Mouse (Mus musculus): Measurements from ENCODE around the gene Brms1.
"Not testable (repeated sequence)": the region's sequence is repeated elsewhere in the genome, so short reads cannot be mapped to it uniquely, and the experiment has no call there.

Gene Brms1

DNA sequence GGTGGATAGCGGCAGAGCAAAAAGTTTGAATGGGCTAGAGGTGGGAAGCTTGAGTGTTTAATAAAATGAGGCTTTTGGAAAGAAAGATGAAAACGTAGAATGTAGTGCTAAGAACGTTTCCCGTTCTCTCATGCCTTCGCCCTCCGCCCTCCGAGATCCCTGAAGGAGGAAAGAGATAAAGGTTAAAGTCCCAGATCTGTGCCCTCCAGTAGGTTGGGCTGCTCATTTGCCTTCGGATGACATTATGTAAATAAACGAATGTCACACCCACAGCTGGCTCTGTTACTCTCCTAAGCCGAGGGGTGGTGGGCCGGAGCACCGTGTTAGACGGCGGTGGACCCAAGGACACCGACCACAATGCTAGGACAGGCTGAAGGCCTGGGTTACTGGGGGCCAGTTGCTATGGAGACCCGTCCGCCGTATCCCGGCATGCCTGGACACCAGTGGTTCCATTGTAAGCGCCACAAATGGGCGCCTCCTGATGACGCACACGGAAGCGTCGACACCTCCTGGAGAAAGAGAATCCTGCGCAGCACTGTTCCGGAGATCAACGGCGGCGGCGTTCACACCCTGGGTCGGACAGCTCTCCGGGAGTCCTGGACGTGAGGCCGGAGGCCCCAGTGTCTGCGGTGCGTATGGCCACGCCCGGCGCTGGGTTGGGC, at the start of gene Brms1:
Brms1 (plus strand) TSS at position 493 of the 662 bp plus-strand sequence.
- peak; percentile 93 to 97 for DNase-seq (ENCODE audit: low spot score in 2 of 2)

DNA sequence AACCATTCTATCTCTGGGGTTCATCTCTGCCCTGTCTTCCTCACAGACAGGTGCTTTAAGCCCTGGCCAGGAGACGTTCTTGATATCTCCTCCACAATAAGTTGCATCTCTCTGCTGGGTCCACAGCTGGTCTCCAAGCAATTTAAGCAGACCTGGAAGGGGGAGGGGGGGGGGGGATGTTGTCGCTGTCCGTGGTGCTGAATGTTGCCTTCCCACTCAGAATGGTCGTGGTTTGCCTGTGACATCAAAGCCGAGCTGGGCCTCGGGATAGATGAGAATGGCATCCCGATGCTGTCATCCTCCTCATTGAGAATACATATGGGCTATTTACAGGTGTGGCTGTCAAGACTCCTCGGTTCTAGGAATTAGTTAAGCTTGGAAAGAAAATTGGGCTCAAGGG, 48.8 kb upstream of the Brms1 start:
- DNase-seq (ENCODE audit: low spot score in 2 of 2) = no peak

DNA sequence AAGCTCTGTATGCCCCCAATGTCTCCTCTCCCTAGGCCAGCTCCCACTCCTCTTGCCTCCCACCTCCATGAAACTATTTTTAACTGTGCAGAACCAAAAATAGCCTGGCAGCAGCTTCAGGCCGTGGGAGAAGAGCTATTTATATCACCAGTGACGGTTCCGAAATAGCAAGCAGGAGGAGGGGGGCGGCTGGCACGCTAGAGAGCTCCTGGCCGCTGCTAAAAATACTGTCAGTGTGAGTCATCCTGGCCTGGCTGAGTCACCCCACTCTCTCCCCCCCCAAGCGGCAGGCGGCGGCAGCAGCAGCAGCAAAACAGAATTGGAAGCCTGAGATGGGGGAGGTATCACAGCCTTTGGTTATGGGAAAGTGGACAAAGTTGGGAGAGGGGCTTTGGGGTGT, 48.2 kb upstream of the Brms1 start:
- DNase-seq (ENCODE audit: low spot score in 2 of 2) = peak; percentile 81 to 92

DNA sequence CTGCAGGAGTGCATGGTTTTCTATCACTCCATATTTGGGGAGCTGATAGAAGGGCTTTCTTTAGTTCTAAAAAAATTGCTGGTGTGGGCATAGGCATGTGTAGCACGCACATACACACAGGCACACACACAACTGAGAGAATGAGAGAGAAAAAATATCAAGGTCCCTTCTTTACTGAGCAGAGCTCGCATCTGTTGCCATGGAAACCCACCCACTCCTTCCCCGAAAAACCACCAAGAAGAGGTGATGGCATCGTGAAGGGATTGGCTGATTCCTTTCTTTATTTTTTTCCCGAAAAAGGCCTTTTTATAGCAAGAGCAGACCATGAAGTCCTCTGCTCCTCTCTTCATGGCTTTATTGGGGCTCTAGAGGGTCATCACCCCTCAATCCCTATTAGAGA, 47.1 kb upstream of the Brms1 start:
- DNase-seq (ENCODE audit: low spot score in 2 of 2) = peak; percentile 83 to 92

DNA sequence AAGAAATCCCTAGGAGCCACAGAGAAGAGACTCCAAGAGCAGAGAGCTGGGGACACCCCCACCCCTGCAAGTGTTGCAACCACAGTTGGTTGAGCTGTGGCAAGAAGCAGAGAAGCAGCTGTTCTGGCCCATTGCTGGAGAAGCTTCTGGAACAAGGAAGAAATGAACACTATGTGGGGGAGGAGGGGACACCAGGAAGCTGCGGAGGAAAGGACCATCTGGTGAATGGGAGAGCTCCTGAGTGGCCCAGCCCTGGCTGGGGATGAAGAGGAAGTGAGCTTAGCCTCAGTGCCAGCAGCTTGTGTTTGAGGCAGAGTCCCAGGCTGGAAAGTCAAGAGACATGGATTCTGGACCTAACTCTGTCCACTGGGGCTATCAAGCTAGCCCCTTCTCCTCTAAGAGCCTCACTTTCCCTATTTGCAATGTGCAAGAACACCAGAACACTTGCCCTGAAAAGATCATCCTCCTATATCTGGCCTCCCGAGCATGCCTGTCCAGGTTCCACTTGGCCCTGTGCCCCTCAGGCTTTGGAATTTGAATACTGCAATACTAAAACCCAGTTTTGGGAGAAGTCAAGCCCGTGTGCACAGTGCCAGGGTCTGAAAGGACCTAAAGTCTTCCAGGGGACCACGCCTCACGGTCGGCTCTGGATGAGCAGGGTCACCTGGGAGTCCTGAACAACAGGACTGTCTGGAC, 41.6 kb upstream of the Brms1 start:
- peak; percentile 61 to 81 for DNase-seq (ENCODE audit: low spot score in 2 of 2)

DNA sequence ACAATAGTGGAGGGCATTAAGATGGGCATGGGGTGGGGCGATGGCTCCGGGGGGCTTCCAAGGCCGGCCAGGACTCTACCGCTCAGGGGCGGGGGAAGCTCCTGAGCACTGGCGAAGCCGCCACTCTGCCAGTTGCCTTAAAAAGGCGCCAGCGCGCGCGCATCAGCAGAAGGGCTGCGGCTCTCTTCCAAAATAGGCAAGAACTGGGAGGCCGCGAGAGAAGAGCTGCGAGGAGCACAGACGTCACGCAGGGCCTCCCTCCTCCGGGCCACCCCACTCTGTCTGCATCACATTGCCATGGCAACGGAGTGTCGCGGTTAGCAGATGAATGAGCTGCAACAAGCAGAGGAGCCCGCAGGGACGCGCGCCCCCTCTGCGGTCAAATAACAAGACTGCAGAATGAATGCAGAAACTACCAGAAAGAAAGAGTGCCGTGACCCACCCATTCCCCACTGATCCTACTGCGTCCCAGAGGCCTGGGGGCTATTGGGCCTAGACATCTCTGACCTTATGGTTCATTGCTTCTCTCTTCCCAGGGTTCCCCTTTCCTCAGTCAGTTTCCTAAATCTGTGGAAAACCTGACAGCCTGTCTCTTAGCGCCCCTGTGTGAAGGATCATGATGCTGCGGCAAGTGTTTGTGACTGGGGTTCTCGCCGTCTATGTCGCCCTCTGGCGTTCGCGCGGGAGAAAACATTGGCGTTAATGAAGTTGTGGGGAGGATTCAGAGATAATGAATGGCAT, 39.3 kb upstream of the Brms1 start:
- DNase-seq (ENCODE audit: low spot score in 2 of 2) = peak; percentile 94 to 97

DNA sequence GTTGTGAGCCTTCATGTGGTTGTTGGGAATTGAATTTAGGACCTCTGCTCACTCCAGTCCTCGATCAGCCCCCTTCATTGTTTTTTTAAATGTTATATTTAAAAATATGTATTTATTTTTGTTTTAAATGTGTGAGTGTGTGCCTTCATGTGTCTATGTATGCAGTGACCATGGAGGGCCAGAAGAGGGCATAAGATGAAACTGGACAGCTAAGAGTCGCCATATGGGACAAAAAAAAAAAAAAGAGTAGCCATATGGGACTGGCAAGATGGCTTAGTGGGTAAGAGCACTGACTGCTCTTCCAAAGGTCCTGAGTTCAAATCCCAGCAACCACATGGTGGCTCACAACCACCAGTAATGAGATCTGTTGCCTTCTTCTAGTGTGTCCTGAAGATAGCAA, 37.5 kb upstream of the Brms1 start:
- DNase-seq (ENCODE audit: low spot score in 2 of 2) = not testable (repeated sequence)

DNA sequence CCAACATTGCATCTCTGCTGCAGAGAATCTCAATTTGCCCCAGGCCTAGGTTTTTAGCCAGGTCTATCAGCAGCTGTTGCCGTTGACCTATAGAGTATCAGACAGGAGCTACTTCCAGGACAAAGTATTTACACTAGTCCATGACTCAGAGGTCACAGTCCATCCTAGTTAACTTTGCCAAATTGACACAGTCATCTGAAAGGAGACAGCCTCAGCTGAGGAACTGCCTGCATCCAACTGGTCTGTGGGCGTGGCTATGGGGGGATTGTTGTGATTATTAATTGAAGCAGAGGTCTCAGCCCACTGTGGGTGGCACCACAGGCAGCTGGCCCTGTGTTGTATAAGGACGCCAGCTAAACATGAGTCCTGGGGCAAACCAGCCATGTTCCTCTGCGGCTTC, 36.2 kb upstream of the Brms1 start:
- DNase-seq (ENCODE audit: low spot score in 2 of 2) = no peak

DNA sequence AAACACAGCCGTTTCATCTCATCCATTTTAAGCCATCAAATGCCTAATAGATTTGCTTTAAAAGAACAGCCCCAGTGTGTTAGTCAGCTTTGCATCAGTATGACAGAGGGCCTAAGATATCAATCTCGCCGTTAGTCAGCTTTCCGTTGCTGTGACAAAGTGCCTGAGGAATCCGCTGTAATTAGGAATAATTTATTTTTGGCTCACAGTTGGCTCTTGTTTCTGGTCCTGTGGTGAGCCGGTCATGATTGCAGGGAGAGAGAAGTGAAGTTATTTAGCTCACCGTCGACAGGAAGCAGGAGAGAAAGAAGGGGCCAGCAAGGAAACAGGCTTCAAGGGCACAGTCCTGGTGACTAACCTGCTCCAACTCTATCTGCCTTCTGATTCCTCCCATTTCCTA, 28.0 kb upstream of the Brms1 start:
- DNase-seq (ENCODE audit: low spot score in 2 of 2) = no peak

DNA sequence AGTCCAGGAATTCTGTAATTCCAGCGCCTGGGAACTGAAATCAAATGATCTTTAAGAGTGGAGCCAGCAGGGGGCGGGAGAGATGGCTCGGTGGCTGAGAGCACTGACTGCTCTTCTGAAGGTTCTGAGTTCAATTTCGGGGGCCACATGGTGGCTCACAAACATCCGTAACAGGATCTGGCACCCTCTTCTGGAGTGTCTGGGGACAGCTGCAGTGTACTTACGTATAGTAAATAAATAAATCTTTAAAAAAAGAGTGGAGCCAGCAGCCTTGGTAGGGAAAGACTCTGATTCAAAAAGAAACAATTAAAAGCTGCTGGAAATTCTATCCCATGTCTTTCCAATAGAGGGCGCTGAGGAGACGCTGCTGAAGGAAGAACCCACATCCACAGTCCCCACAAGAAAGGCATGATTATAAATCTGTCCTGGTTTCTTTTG, 26.2 kb upstream of the Brms1 start:
- peak in 1 of 2 experiments; percentile 35 for DNase-seq (ENCODE audit: low spot score in 2 of 2)

DNA sequence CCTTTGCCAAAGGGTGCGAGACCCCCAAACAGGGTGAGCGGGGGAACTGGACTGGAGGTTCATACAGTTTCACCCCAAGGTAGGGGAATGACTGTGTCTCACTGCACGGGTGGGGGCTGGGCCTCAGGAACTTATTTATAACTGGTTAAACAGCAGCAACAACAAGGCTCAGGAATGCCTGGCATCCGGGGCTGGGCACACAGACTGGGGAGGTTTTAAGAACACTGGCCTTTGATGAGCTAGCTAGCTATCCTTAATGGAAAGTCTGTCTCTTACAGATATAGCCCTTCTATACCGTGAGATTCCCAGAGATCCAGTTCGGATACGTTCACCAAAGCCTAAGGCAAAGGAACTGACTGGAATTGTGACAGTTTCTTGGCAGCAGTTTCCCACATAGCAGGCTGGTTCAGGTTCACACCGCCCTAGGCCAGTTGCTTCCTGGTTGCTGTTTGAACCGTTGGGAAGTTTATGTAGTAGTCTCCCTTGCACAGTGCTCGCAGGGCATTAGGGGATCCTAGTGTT, 24.9 kb upstream of the Brms1 start:
- no peak for DNase-seq (ENCODE audit: low spot score in 2 of 2)

DNA sequence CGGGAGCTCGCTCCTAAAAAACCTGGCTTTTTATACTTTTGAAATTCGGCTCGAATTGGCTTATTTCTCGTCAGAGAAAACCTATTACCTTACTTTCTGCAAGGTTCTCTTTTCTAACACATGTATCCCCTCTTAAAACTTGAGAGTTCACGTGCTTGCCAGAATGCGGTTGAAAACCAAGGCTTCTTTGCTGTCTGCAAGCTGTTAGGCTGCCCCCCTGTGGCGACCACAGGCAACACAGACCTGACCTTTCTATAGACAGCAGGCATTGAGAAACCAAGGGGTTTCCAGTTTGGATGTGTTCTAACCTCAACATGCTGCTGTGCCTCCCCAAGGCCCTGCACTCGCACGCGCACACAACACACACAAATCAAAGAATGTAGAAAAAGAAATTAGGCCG, 24.4 kb upstream of the Brms1 start:
- peak; percentile 38 to 62 for DNase-seq (ENCODE audit: low spot score in 2 of 2)

DNA sequence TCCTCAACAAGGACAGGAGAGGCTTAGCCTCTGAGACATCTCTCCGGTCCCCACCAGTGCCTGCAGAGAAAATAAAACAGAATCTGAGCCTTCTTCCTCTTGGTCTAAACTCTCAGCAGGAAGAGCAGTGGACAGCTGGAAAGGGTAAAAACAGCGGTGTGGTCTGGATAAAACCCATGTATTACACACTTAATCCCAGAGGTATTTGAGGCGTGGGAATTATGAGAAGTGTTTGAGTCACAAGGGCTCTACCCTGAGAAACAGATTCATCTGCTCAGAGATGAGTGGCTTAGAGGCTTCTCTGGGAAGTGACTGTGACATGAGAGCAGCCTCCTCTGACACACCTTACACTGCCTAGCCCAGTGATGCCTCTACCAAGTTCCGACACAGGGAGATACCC, 23.5 kb upstream of the Brms1 start:
- no peak for DNase-seq (ENCODE audit: low spot score in 2 of 2)

DNA sequence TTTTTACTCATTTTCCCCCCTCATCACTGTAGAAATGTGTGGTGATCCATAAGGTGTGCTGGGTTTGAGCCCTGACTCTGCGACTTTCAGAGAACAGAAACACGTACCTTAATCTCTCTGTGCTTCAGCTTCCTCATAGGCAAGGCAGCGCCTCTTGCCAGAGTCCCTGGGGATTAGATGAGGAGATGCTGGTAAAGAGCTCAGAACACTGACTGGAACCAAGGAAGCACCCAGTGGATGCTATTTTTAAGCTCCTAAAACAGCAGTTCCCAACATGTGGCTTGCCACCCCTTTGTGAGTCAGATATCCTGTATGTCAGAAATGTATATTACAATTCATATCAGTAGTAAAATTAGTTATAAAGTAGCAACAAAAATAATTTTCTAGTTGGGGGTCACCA, 23.0 kb upstream of the Brms1 start:
- no peak for DNase-seq (ENCODE audit: low spot score in 2 of 2)

DNA sequence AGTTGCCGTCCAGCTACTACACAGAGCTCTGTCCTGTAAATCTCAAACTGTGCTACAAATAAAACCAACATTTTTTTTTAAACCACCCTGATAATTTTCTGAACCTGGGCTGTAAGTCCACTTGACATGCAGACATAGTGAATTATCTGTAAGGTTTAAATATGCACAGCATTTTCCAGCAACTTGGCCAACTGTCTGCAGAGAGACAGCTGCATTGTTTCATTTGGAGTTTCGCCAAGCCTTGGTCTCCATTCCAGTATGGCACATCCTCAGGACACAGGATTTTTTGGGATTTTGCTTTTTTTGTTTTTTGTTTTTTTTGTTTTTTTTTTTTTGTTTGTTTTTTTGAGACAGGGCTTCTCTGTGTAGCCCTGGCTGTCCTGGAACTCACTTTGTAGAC, 19.7 kb upstream of the Brms1 start:
- no peak for DNase-seq (ENCODE audit: low spot score in 2 of 2)

DNA sequence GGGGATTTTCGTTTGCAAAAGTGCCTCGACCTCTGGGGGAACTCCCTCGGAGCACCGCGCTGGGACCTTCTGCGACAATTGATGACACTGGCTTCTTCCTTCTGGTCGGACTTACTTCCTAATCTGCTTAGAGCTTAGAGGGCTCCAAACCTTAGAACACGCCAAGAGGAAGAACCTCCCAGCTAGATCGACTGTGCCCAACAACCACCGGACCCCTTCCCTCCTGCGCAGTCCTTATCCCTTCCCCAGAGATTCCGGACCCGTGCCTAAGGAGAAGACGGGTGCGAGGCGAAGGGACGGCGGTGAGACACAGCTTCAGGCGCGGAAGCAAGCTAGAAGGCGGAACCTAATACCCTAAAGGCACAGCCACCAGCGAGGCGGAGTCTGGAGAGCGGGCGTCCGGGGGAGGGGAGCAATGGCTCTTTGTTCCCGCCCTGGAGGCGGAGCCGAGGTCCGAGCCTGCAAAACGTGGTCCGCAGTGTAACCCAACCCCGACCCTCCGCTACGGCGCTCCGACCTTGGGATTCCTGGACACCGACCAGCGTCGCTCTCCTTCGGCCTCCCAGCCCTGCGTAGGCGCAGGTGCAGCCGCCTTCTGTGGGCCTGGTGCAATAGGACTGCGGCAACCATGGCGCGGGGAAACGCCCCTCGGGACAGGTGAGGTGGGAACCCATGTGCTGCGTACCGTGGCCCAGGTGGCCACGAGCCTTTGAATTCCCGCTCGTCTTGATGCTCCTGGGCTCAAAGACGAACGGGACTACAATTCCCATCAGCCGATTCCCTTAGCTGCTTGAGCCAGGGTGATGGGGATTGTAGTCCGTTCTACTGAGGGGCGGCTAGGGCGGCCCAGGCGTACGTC, 17.3 kb upstream of the Brms1 start, which contains the start of gene Slc29a2:
Slc29a2 (plus strand) TSS at position 240 of the 859 bp plus-strand sequence.
- peak; percentile 88 to 91 for DNase-seq (ENCODE audit: low spot score in 2 of 2)

DNA sequence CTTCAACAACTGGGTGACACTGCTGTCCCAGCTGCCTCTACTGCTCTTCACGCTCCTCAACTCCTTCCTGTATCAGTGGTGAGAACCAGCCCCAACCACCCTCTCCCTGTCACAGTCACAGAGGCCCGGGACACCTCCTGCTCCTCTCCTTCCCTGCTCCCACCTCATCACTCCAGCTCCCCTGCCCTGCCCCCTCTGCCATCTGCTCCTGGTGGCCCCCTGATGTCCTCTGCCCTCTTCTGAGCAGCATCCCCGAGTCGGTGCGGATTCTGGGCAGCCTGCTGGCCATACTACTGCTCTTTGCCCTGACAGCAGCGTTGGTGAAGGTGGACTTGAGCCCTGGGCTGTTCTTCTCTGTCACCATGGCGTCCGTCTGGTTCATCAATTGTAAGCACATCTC, 15.0 kb upstream of the Brms1 start:
- no peak for DNase-seq (ENCODE audit: low spot score in 2 of 2)

DNA sequence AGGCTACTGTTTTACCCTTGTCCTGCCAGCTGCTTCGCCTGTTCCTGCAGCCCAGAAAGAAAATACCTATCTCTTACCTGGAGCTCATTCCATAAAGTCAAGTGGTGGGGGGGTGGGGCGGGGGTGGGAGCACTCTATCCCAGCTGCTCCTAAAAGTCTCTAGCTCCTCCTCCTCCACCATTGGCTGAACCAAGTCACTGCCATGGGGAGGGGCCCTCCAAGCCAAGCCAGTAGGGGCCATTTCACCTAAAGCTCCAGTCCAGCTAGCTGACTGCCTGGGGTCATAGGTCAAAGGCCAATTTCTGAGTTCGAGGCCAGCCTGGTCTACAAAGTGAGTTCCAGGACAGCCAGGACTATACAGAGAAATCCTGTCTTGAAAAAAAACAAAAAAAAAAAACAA, 8.5 kb upstream of the Brms1 start:
- no peak for DNase-seq (ENCODE audit: low spot score in 2 of 2)

DNA sequence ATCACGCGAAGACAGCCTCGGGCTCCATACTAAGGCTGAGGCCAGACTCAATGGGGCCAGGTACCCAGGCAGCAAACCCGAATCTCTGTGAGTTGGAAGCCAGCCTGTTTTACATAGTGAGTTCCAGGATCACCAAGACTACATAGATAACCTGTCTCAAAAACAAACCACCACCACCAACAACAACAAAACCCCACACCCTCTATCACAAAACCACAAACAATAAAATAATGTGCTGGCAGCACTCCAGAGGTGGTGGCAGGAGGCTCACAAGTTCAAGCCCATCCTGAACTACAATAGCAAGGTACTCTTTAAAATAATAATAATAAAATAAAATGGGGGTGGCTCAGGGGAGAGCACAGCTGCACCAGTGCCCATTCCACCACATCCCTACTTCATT, 4.6 kb upstream of the Brms1 start:
- DNase-seq (ENCODE audit: low spot score in 2 of 2) = no peak

DNA sequence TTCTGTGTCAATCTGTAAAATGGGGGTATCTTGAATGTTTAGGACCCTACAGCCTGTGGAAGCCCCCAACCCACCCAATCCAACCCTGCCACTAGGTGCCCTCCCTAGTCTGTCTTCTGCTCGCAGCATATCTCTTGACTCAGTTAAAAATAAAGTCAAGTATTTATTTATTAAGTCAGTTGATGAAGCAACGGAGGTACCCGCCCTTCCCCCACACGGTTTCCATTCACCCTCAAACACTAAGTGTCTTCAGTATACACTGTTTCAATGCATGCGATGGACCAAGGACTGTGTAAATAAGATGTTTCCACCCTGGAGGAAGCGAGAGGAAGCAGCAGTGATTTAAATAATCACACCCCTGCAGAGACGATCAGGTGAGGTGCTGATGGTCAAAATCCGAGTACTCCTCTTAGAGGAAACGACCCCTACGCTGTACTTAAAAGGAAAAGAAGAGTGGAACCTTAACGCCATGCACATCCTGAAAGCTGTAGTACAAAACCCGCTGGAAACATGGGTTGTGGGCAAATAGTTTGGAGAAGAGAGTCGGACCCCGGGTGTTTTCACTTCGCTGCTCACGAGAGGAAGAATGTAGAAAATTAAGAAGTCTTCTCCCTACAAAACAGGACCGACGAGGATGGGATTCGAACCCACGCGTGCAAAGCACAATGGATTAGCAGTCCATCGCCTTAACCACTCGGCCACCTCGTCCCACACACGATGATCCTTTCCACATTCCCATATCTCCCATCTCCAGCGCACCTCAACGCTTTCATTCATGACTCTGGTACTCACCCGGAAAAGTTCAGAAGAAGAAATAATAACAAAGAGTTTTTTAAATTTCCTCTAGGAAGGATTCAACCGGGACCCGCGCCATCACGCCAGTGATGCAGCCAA, 3.2 kb upstream of the Brms1 start:
- DNase-seq (ENCODE audit: low spot score in 2 of 2) = peak; percentile 90 to 91

Measured in frontal cortex, postnatal 36 days (tissue).